Mouse (Mus musculus): ENCODE measurements around the gene Rab30.

DNA sequence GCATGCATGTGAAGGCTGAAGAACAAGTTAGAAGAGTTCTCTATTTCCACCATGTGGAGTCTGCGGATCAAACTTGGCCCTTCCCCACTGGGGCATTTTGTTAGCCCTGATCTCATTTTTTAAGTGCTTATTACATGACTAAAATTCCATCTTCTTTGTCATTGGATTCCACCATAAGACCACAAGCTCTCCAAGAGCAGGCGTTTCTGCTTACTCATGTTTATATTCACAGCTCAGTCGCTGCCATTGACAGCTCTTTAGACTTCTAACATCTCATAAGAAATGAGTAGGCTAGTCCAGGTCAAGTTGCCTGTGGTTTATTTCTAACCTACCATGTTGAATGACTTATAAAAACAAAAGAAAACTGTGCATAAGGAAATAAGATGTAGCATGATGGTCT lies 84.8 kb downstream of the Rab30 start:
- no peak for TF ChIP-seq CTCF (IDR thresholded peaks at IDR 0.05; ENCODE audit: borderline replicate concordance, insufficient read depth, low read depth, low read length)
- TF ChIP-seq POLR2A (IDR thresholded peaks at IDR 0.05; ENCODE audit: borderline replicate concordance, insufficient read depth, low read length): no peak

All from cerebellum, adult 2 months (tissue).